Mouse (Mus musculus) gastrocnemius, postnatal 14 days (tissue): ENCODE data around the gene Adamts18. TPM values are rescaled to one million over a fixed set of nuclear protein-coding genes. Genes with fewer than 3 reads are reported as not detected.
A peak's percentile ranks its signal among the peaks of the same experiment; 100 is the strongest.

ENCODE experiments used
- DNase-seq: peaks from one replicate; pipeline ENCODE4 v3.0.0; 2021; ENCODE audit warnings: mixed read lengths
- intact Hi-C: fragments of 180-260 bp; cut with DNase I; formaldehyde crosslinking; loops from one replicate; pipeline ENCODE4 v1.15.1; 2025; ENCODE audit warnings: low total_unique reads
- long read RNA-seq, 2 experiments: library from polyadenylated mRNA; stranded (forward); transcript quantifications; one replicate each; pipeline ENCODE4 v2.0.0; 2021
- total RNA-seq, 2 experiments: library from RNA; stranded (reverse); gene quantifications; 2 replicates each; pipeline ENCODE4 v1.2.3; 2021

Adamts18 gene
- total RNA-seq, result under 1 TPM; 0.18 to 0.35 TPM
- long read RNA-seq, experiment 1, result 0 reads
- long read RNA-seq, experiment 2, partial matches to known transcripts, result 0 of 1 reads
- long read RNA-seq, experiment 2, other reads (novel, unspliced or antisense), result 1 of 1 reads

GRCm38 (mm10) chr8:113848653-113849135, at the start of gene Adamts18:
Gene Adamts18, minus strand, starts transcription at chr8:113848738.
- intact Hi-C loops, result no loop called here
- no peak for DNase-seq

GRCm38 (mm10) chr8:113896446-113896845, 47.9 kb upstream of the Adamts18 start:
- no peak for DNase-seq
- intact Hi-C loops, result no loop called here

- intact Hi-C loops, result no loop called here
- no peak for DNase-seq
These were observed 42.8 kb upstream of the Adamts18 start for GRCm38 (mm10) chr8:113891376-113891775.

GRCm38 (mm10) chr8:113886509-113886908, 38.0 kb upstream of the Adamts18 start:
- intact Hi-C loops, result no loop called here
- DNase-seq, result no peak

GRCm38 (mm10) chr8:113885101-113885500, 36.6 kb upstream of the Adamts18 start:
- no peak for DNase-seq
- intact Hi-C loops, result no loop called here

- no peak for DNase-seq
These were observed 35.5 kb upstream of the Adamts18 start for GRCm38 (mm10) chr8:113883994-113884393.

GRCm38 (mm10) chr8:113882558-113882957, 34.0 kb upstream of the Adamts18 start:
- DNase-seq, result no peak
- intact Hi-C loops, result no loop called here

More at GRCm38 (mm10) chr8:113883994-113884393, 35.5 kb upstream of the Adamts18 start:
- intact Hi-C loops, result no loop called here

GRCm38 (mm10) chr8:113878411-113879006, 30.0 kb upstream of the Adamts18 start:
- no peak for DNase-seq
- intact Hi-C loops, result no loop called here

GRCm38 (mm10) chr8:113873446-113874120, 25.0 kb upstream of the Adamts18 start:
- intact Hi-C loops, result no loop called here
- DNase-seq, result peak; percentile 19

GRCm38 (mm10) chr8:113872436-113872835, 23.9 kb upstream of the Adamts18 start:
- intact Hi-C loops, result no loop called here

GRCm38 (mm10) chr8:113866530-113866929, 18.0 kb upstream of the Adamts18 start:
- intact Hi-C loops, result no loop called here
- no peak for DNase-seq

More at GRCm38 (mm10) chr8:113872436-113872835, 23.9 kb upstream of the Adamts18 start:
- no peak for DNase-seq

GRCm38 (mm10) chr8:113865326-113866093, 17.0 kb upstream of the Adamts18 start:
- DNase-seq, result no peak
- intact Hi-C loops, result no loop called here

GRCm38 (mm10) chr8:113859890-113860683, 11.5 kb upstream of the Adamts18 start:
- intact Hi-C loops, result no loop called here
- no peak for DNase-seq

- no peak for DNase-seq
- intact Hi-C loops, result no loop called here
These were observed 10.3 kb upstream of the Adamts18 start for GRCm38 (mm10) chr8:113858801-113859200.

- intact Hi-C loops, result loop anchor here (5.0 kb wide), 1 partner anchor 128 kb away; no protein-coding TSS in a partner anchor
- DNase-seq, result no peak
These were observed 6.2 kb upstream of the Adamts18 start for GRCm38 (mm10) chr8:113854622-113855293.

- no peak for DNase-seq
- intact Hi-C loops, result loop anchor here (5.0 kb wide), 1 partner anchor 129 kb away; no protein-coding TSS in a partner anchor
These were observed 5.2 kb upstream of the Adamts18 start for GRCm38 (mm10) chr8:113853714-113854113.

GRCm38 (mm10) chr8:113851655-113852054, 3.1 kb upstream of the Adamts18 start:
- DNase-seq, result no peak
- intact Hi-C loops, result loop anchor here (5.0 kb wide), 1 partner anchor 131 kb away; no protein-coding TSS in a partner anchor

GRCm38 (mm10) chr8:113848081-113848652, 371 bp downstream of the Adamts18 start:
- intact Hi-C loops, result no loop called here
- no peak for DNase-seq
